Mouse (Mus musculus) right cerebral cortex, adult 18-20 months (tissue): ENCODE results near the gene Esrrg.

ENCODE experiments used
- DNase-seq: peaks from one replicate; pipeline ENCODE4 v3.0.0; 2022; ENCODE audit warnings: mixed read lengths

The Esrrg gene

GRCm38 (mm10) chr1:187785226-187785625 is 176.6 kb downstream of the Esrrg start:
- peak; percentile 70 for DNase-seq

GRCm38 (mm10) chr1:187787055-187788016 is 178.7 kb downstream of the Esrrg start:
- no peak for DNase-seq

DNA sequence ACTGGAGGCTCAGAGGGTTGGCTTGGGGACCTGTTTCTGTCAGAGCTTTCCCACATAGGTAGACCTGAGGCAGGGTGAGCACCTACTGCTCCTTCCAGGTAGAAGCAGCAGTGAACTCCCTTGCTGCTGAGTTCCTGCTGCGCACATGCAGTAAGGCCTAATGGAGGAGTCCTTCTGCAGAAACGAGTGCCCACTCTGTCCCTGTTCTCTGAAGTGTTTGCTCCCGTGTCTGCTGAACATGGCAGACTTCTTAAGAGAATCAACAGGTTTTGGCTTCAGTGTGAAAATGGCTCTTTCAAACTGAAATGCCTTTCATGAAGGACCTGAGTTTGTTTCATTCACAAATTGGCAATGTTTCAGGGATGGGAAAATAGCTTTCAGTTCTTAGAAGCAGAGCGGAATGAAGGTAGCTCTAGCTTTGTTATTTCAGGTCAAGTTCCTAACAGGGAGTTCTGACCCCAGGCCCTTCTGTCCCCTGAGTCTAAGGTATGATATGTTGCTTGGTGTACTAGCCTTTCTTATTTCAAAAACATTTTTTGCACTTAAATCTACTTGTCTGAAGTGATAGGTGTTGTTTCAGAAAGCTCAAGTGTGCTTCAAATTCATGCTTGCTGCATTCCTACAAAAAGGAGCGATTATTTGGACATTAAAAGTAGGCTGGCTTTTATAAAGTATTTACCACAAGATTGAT is 185.8 kb downstream of the Esrrg start:
- DNase-seq: no peak

- no peak for DNase-seq
These were observed 187.0 kb downstream of the Esrrg start for GRCm38 (mm10) chr1:187795551-187795950.

- no peak for DNase-seq
These were observed 190.7 kb downstream of the Esrrg start for GRCm38 (mm10) chr1:187799300-187799699.

GRCm38 (mm10) chr1:187800761-187801160 is 192.2 kb downstream of the Esrrg start:
- no peak for DNase-seq

GRCm38 (mm10) chr1:187803566-187803965 is 195.0 kb downstream of the Esrrg start:
- no peak for DNase-seq

GRCm38 (mm10) chr1:187803997-187804396 is 195.4 kb downstream of the Esrrg start:
- no peak for DNase-seq

DNA sequence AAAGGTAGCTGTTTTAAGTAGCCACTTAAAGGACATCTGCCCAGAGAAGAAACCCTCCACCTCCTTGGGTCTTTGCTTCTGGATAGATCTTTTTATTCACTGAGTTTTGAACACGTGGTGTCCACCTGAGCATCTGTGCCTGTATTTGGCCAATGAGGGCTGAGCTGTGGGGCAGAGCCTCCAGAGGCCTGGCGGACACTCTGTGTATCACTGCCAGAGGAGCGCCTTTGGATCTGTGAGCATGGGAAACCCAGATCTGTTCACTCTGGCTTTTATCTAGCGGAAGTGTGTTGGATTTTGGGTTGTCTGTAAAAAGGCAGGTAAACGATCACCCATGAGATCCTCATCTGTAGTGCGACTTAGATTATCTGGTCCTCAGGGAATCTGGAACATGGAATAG is 196.4 kb downstream of the Esrrg start:
- no peak for DNase-seq

GRCm38 (mm10) chr1:187807477-187808390 is 199.1 kb downstream of the Esrrg start:
- no peak for DNase-seq

DNA sequence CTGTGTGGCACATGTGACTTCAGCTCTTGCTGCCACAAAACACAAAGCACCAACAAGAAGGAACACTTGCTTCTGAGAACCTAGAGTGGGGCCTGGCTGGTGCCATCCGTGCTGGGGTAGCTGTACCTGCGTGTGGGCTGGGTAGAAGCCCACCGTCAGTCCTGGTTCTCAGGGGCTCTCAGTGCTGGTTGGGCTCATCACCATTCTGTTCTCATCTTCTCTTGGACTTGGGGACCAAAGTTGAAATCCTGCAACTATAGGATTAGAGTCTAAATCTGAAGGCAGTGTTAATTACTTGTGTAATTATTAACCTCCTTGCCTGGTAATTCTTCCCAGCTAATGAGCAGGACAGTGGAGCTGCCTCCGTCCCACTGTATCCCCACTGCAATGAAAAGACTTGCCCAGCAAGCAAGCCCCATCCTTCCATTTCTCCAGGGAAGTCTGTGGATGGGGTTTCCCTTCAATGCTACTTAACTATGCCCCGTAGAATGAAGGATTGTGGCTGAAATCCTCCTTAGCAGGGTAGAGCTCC is 199.9 kb downstream of the Esrrg start:
- DNase-seq: no peak

DNA sequence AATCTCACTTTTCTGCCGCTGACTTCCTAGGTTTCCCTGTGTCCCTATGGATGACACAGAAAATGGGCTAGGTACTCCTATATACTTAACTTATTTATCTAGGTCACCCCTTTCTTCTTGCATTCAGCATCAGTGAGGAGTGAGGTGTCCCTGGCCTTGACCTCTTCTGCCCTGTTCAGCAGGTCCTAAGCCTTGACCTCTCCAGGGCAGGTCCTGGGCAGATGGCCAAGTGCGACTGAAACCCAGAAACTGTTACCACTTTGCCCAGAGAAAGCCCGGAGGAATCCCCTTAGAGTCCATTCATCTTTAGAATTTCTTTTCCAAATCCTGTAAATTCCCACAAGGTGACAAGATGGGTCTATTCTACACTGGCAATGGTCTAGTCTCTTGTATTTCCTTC is 201.0 kb downstream of the Esrrg start:
- DNase-seq: no peak

DNA sequence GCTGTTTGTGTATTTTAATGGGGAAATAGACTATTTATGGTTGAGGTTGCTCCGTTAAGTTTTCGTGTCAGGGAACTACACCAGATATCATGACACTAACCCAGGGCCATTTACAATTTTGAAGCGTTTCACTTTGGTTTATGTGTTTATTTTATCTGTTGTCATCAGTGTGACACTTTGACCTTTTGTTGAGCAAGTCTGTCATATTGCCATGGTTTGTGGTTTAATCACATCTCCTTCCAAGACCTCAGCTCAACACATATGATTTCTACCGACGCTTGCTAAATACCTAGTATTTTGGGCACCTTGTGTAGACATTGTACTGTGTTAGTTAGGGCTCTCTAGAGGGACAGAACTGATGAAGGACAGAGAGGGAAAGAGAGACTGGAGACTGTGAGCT is 210.8 kb downstream of the Esrrg start:
- DNase-seq: no peak

DNA sequence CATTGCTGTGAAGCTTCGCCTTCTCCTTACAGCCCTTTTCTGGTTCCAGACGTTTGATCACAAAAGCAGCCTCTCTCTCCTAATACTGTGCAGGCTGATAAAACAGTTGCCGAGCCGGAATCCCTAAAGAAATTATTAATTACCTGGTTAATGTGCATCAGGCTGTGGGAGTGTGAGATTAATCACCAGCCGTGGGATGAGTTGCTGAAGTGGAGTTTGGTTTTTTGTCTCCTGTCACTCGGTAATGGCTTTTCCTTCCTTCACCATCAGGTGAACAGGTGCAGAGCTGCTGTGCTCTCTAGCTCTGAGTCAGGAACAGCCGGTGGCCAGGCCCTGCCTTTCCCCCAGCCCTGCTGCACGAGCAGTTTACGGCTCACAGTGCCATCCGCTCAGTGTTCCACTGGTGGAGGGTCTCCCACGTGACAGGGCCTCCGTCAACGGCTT is 212.8 kb downstream of the Esrrg start:
- no peak for DNase-seq

- no peak for DNase-seq
These were observed 214.8 kb downstream of the Esrrg start for GRCm38 (mm10) chr1:187823351-187823750.

- DNase-seq: no peak
These were observed 217.0 kb downstream of the Esrrg start for GRCm38 (mm10) chr1:187825421-187826097.

GRCm38 (mm10) chr1:187826140-187826539 is 217.5 kb downstream of the Esrrg start:
- DNase-seq: no peak

DNA sequence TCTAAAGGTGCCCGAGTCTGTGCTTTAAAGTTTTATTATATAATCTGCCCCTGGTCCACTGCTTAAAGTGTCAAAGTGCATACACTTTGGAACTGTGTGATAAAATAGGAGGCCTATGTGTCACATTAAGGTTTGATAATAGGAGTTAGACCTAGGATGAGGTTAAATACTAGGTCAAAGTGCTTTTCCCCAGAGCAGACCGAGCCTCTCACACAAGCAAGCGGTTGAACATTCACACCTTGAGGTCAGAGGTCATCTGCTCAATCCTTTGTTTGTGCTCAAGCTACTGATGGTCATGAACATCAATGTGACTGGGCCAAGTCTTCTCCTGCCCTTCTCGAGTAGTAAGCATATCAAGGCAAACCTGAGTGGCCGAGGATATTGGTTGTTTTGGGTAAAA is 218.3 kb downstream of the Esrrg start:
- no peak for DNase-seq

- DNase-seq: no peak
These were observed 222.3 kb downstream of the Esrrg start for GRCm38 (mm10) chr1:187830937-187831336.

DNA sequence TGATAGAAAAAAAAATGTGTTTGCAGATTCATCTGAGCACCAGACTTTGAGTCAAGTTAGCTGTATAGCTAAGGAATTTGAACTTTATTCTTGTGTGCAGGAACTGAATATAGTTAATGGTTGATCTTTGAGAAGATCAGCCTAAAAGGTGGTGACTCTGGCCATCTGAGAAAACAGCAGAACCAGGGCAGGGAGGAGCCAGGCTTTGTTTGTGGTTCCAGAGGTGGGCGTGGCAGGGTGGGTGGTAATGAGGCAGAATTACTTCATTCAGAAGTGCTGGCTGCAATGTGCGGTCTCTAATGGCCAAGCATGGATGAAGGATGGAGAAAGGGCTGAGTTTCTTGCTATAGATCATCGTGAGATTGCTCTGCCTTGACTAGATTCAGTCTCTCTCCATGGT is 224.3 kb downstream of the Esrrg start:
- no peak for DNase-seq

DNA sequence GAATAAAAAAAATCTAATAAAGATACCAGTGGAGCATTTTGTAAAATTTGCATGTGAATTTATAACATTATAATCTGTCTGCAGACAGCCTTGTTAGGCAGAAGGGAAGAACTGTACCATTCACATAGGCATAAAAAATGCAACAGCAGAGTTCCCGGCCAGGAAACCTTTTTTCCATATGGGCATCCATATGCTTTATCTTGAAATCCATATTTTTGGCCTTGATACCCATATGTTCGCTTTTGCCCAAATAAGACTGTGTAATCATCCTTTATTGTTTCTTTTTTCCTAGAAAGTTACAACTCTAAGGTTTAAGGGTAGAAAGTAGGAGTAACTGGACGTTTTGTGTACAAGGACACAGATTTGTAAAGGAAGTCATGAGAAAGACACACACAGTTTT is 226.0 kb downstream of the Esrrg start:
- peak; percentile 18 for DNase-seq

- DNase-seq: no peak
These were observed 227.8 kb downstream of the Esrrg start for GRCm38 (mm10) chr1:187836384-187836783.
